Mouse (Mus musculus) neural tube, embryonic 14.5 days (tissue): ENCODE results near the gene Gm20826. TPM values are rescaled to one million over a fixed set of nuclear protein-coding genes. Genes with fewer than 3 reads are reported as not detected.
"Not testable (repeated sequence)": the region's sequence is repeated elsewhere in the genome, so short reads cannot be mapped to it uniquely, and the experiment has no call there.

Experiments used
- ATAC-seq: fragments of 200-750 bp; cut with Nextera tagmentation; 2 replicates; pipeline ENCODE4 v1.8.0; 2017; ENCODE audit warnings: low read depth, mild to moderate bottlenecking, moderate TSS enrichment, moderate library complexity
- H3K27ac ChIP-seq: fragments of 300-500 bp; sonication (generic); 2 replicates; pipeline ENCODE4 v1.5.1; 2014; ENCODE audit warnings: low read depth, mild to moderate bottlenecking, control low read depth, low read length, moderate library complexity, mixed read lengths
- H3K27me3 ChIP-seq: fragments of 300-500 bp; sonication (generic); 2 replicates; pipeline ENCODE4 v1.6.1; 2014; ENCODE audit warnings: low read length; ENCODE audit not compliant: control insufficient read depth, insufficient read depth
- H3K36me3 ChIP-seq: fragments of 300-500 bp; sonication (generic); 2 replicates; pipeline ENCODE4 v1.6.1; 2014; ENCODE audit warnings: low read length, mixed read lengths; ENCODE audit not compliant: control insufficient read depth, insufficient read depth
- H3K4me1 ChIP-seq: fragments of 300-500 bp; sonication (generic); 2 replicates; pipeline ENCODE4 v1.6.1; 2014; ENCODE audit warnings: low read length; ENCODE audit not compliant: control insufficient read depth, insufficient read depth
- H3K4me2 ChIP-seq: fragments of 300-500 bp; sonication (generic); 2 replicates; pipeline ENCODE4 v1.6.1; 2014; ENCODE audit warnings: mild to moderate bottlenecking, low read depth, low read length, control low read depth
- H3K4me3 ChIP-seq: fragments of 300-500 bp; sonication (generic); 2 replicates; pipeline ENCODE4 v1.5.1; 2014; ENCODE audit warnings: low read depth, low read length, control low read depth, mixed read lengths
- H3K9ac ChIP-seq: fragments of 300-500 bp; sonication (generic); replicated peaks from 2 replicates; pipeline ENCODE4 v1.6.1; 2014; ENCODE audit warnings: low read depth, mild to moderate bottlenecking, control low read depth, low read length, mixed read lengths
- H3K9me3 ChIP-seq: fragments of 300-500 bp; sonication (generic); 2 replicates; pipeline ENCODE4 v1.6.1; 2016; ENCODE audit warnings: low read length; ENCODE audit not compliant: control insufficient read depth
- WGBS: fragments of 180-500 bp; shearing (Covaris S2); extraction: QIAGEN DNeasy Blood & Tissue Kit; methylation state at CpG from one replicate; pipeline ENCODE4 v1.1.7; 2014; 5-methylcytosine and 5-hydroxymethylcytosine counted together
- polyA plus RNA-seq: library from polyadenylated mRNA; unstranded; fragments of >200 nt; fragmentation: Nextera tagmentation; extraction: Ambion mirVana; gene quantifications from 2 replicates; pipeline ENCODE4 v1.2.1, GENCODE M21; 2014

Gm20826 gene
- polyA plus RNA-seq: 0.04 TPM in 1 of 2 replicates, not detected in the other

DNA sequence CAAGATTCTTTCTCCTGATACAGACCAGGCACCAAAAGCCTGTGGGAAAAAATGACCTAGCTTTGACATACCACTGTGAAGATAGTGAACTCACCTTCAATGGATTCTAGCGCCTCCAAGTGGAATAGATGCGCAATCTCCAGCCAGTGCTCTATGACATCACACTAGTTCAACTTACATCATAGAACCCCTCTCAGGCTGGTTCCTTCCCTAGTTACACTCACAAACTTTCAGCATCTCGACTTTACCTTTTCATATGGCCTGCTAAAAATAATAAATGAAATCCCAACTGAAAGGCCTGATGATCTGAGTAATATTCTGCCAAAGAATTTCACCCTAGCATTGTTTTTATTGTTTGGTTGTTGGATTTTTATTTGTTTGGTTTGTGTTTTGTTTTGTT is at the start of gene Gm20826:
TSS of gene Gm20826 (minus strand) at position 101 of the 400 bp plus-strand sequence.
- not testable (repeated sequence) for H3K4me3 ChIP-seq, H3K9me3 ChIP-seq, H3K27ac ChIP-seq, ATAC-seq, H3K4me2 ChIP-seq, H3K27me3 ChIP-seq, H3K9ac ChIP-seq, H3K4me1 ChIP-seq, H3K36me3 ChIP-seq
- no CpG with 5 or more reads among the region's 3 CpGs for WGBS

Other genes starting within 250 kb of the Gm20826 start
- not detected in 2 replicates for gene Gm21788, start 233.5 kb downstream of the Gm20826 start, polyA plus RNA-seq
- not detected in 2 replicates for gene Gm28576, start 84.5 kb upstream of the Gm20826 start, polyA plus RNA-seq